Mouse (Mus musculus) thymus, adult 2 months (tissue): ENCODE data around the gene Tmem182.

Experiments
- CTCF ChIP-seq: fragments of 200-500 bp; IDR thresholded peaks from 2 replicates; pipeline ENCODE4 v1.5.1; 2012; ENCODE audit warnings: mild to moderate bottlenecking, control low read depth, low read length, moderate library complexity, borderline replicate concordance; ENCODE audit not compliant: control insufficient read depth, poor library complexity, insufficient read depth; ENCODE audit errors: extremely low read depth
- POLR2A ChIP-seq: fragments of 200-500 bp; IDR thresholded peaks from 2 replicates; pipeline ENCODE4 v1.6.1; 2012; ENCODE audit warnings: mild to moderate bottlenecking, low read length, control low read depth, moderate library complexity; ENCODE audit not compliant: control insufficient read depth, poor library complexity, insufficient read depth; ENCODE audit errors: extremely low read depth

DNA sequence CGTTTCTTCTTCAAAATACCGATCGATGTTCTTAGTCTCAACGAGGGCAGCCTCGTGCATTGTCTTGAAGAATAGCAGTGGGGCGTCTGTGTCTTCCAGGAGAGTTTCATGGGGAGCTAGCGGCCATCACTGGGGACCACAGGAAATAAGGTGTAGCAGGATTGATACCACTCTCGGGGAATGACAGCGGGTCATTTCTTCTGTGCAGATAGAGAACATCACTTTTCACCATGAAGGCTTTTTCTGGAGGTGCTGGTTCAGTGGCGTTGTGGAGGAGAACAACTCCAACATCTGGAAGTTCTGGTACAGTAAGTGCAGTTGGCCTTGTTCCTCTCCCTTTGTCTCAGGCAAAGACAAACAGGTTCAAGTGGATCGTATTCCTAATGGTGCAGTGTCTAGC, 490 bp downstream of the Tmem182 start:
- TF ChIP-seq POLR2A (no peak), CTCF (no peak)
